27 mouse cellular contexts compared by ENCODE assay signal in genomic region chr12:81883255-81884106, GRCm38 (mm10). TPM values are rescaled to one million over a fixed set of nuclear protein-coding genes. Genes with fewer than 3 reads are reported as not detected.
DNase-seq lines count a peak whose midpoint lies in the region; ATAC-seq and TF ChIP-seq lines count a peak whose summit lies in the region.
"Had no signal": no experiment of that assay in that cellular context is flagged by ENCODE, and none has a peak within 500 bp of the region (broad histone marks: within the 10 kb centered on the region; RNA-seq: fewer than 3 reads in every experiment).

No protein-coding gene starts in this region.

- peaks cover 26% of the 10 kb centered on the region; the same call in 1 of the 2 replicates for H3K79me2 ChIP-seq in liver, adult 2 months (ENCODE audit: control insufficient read depth, insufficient read depth, low read length)

- no peak for ATAC-seq in liver, embryonic 12.5 days
- peak; percentile 64 for ATAC-seq in intestine, embryonic 15.5 days
- ATAC-seq in stomach, embryonic 15.5 days (ENCODE audit: insufficient read depth, low FRiP score, low read depth), result no peak
- ATAC-seq: forebrain, embryonic 13.5 days; midbrain, embryonic 13.5 days had no signal

- no peaks in the 10 kb centered on the region for H3K9me3 ChIP-seq in liver, embryonic 12.5 days (replicated peaks)
- no peaks in the 10 kb centered on the region for H3K9me3 ChIP-seq in intestine, embryonic 15.5 days
- H3K9me3 ChIP-seq in stomach, embryonic 15.5 days, result no peaks in the 10 kb centered on the region
- H3K9me3 ChIP-seq: forebrain, embryonic 13.5 days; heart, embryonic 12.5 days; kidney, embryonic 15.5 days; limb, embryonic 12.5 days; liver, embryonic 13.5 days; midbrain, embryonic 13.5 days; neural tube, embryonic 13.5 days had no signal

- no peaks in the 10 kb centered on the region for H3K36me3 ChIP-seq in liver, adult 2 months (ENCODE audit: control insufficient read depth, insufficient read depth, low read length)
- no peaks in the 10 kb centered on the region for H3K36me3 ChIP-seq in liver, embryonic 12.5 days
- no peaks in the 10 kb centered on the region for H3K36me3 ChIP-seq in intestine, embryonic 15.5 days
- no peaks in the 10 kb centered on the region for H3K36me3 ChIP-seq in stomach, embryonic 15.5 days
- H3K36me3 ChIP-seq: heart, embryonic 12.5 days; limb, embryonic 12.5 days; liver, embryonic 13.5 days; midbrain, embryonic 13.5 days; neural tube, embryonic 13.5 days had no signal

- WGBS in liver, adult 2 months, result 42% methylated on average over 11 of the region's 11 CpGs
- WGBS in liver, embryonic 12.5 days (ENCODE audit: insufficient replicate concordance), result 64% methylated on average over 11 of the region's 11 CpGs
- WGBS in intestine, embryonic 15.5 days, result 54% methylated on average over 11 of the region's 11 CpGs
- 60% methylated on average over 11 of the region's 11 CpGs for WGBS in stomach, embryonic 15.5 days

- TF ChIP-seq POLR2A in liver, adult 2 months (IDR thresholded peaks at IDR 0.05; ENCODE audit: extremely low read depth, insufficient read depth, low read length), result no peak

- TF ChIP-seq CTCF in gastrocnemius, adult 2 months (IDR thresholded peaks at IDR 0.05), result no peak
- no peak for TF ChIP-seq CTCF in liver, adult 2 months (IDR thresholded peaks at IDR 0.05; ENCODE audit: low read depth, low read length)

- intact Hi-C loops in gastrocnemius, adult 2 months (cut with DNase I), result no loop called here

- peaks cover 11% of the 10 kb centered on the region; the same call in 1 of the 2 replicates for H3K4me1 ChIP-seq in liver, adult 2 months (ENCODE audit: control insufficient read depth, insufficient read depth, low read length)
- H3K4me1 ChIP-seq in liver, embryonic 12.5 days, result 0 out of 2 replicates have a peak, but pooled peaks cover 9% of the 10 kb centered on the region
- peaks cover 19% of the 10 kb centered on the region for H3K4me1 ChIP-seq in intestine, embryonic 15.5 days (replicated peaks)
- H3K4me1 ChIP-seq in stomach, embryonic 15.5 days, result no peaks in the 10 kb centered on the region

- H3K4me2 ChIP-seq in liver, embryonic 12.5 days, result no peak overlapping the region
- peak overlapping the region; percentile 35 for H3K4me2 ChIP-seq in intestine, embryonic 15.5 days (replicated peaks)
- H3K4me2 ChIP-seq in stomach, embryonic 15.5 days, result no peak overlapping the region
- H3K4me2 ChIP-seq: forebrain, embryonic 13.5 days; heart, embryonic 12.5 days; hindbrain, embryonic 14.5 days; kidney, embryonic 15.5 days; limb, embryonic 12.5 days; liver, embryonic 13.5 days; midbrain, embryonic 13.5 days; neural tube, embryonic 13.5 days had no signal

- no peak overlapping the region for H3K9ac ChIP-seq in liver, adult 2 months (ENCODE audit: low read depth, low read length)
- H3K9ac ChIP-seq in liver, embryonic 12.5 days, result no peak overlapping the region
- no peak overlapping the region for H3K9ac ChIP-seq in intestine, embryonic 15.5 days
- H3K9ac ChIP-seq in stomach, embryonic 15.5 days, result no peak overlapping the region
- H3K9ac ChIP-seq: forebrain, embryonic 13.5 days; heart, embryonic 12.5 days; hindbrain, embryonic 14.5 days; kidney, embryonic 15.5 days; limb, embryonic 12.5 days; liver, embryonic 13.5 days; midbrain, embryonic 13.5 days; neural tube, embryonic 13.5 days had no signal

- H3K27ac ChIP-seq in gastrocnemius, adult 2 months, result peak overlapping the region; percentile 5; the same call in 1 of the 2 replicates
- H3K27ac ChIP-seq in liver, adult 2 months (replicated peaks; ENCODE audit: insufficient read depth, low read depth, low read length), result peak overlapping the region; percentile 1
- H3K27ac ChIP-seq in liver, embryonic 12.5 days, result no peak overlapping the region
- peak overlapping the region; percentile 76 for H3K27ac ChIP-seq in intestine, embryonic 15.5 days
- peak overlapping the region; percentile 26; the same call in 1 of the 2 replicates for H3K27ac ChIP-seq in stomach, embryonic 15.5 days
- H3K27ac ChIP-seq: forebrain, embryonic 13.5 days; heart, adult 2 months; hindbrain, embryonic 14.5 days; kidney, embryonic 15.5 days; limb, embryonic 12.5 days; liver, embryonic 13.5 days; macrophage; midbrain, embryonic 13.5 days; neural tube, embryonic 13.5 days had no signal

- no peak overlapping the region for H3K4me3 ChIP-seq in gastrocnemius, adult 2 months
- H3K4me3 ChIP-seq in liver, adult 2 months (ENCODE audit: insufficient read depth, low read depth, low read length), result no peak overlapping the region
- H3K4me3 ChIP-seq in liver, embryonic 12.5 days, result no peak overlapping the region
- H3K4me3 ChIP-seq in intestine, embryonic 15.5 days (replicated peaks), result no peak overlapping the region
- no peak overlapping the region for H3K4me3 ChIP-seq in stomach, embryonic 15.5 days (replicated peaks)
- H3K4me3 ChIP-seq: forebrain, embryonic 13.5 days; heart, adult 2 months; heart, embryonic 12.5 days; kidney, embryonic 15.5 days; limb, embryonic 12.5 days; liver, embryonic 13.5 days; midbrain, embryonic 13.5 days; neural tube, embryonic 13.5 days had no signal

- H3K27me3 ChIP-seq in liver, adult 2 months (ENCODE audit: control insufficient read depth, insufficient read depth, low read length), result no peaks in the 10 kb centered on the region
- H3K27me3 ChIP-seq in liver, embryonic 12.5 days (replicated peaks), result no peaks in the 10 kb centered on the region
- H3K27me3 ChIP-seq in intestine, embryonic 15.5 days (replicated peaks), result no peaks in the 10 kb centered on the region
- H3K27me3 ChIP-seq in stomach, embryonic 15.5 days (replicated peaks), result no peaks in the 10 kb centered on the region
- H3K27me3 ChIP-seq: forebrain, embryonic 13.5 days; heart, embryonic 12.5 days; kidney, embryonic 15.5 days; limb, embryonic 12.5 days; liver, embryonic 13.5 days; midbrain, embryonic 13.5 days; neural tube, embryonic 13.5 days had no signal

- DNase-seq in gastrocnemius, adult 2 months, result no peak
- no peak for DNase-seq in gastrocnemius, postnatal 10 days
- DNase-seq in liver, adult 2 months (ENCODE audit: extremely low read depth, low read depth, low spot score), result no peak
- no peak for DNase-seq in ovary, postnatal 36 days (ENCODE audit: low spot score)
- DNase-seq in adrenal gland, adult 2 months, result no peak
- DNase-seq: adrenal gland, postnatal 36 days; cerebellum, adult 18-20 months; cerebellum, postnatal 10 days; gastrocnemius, postnatal 36 days; heart, adult 2 months; layer of hippocampus, adult 9-11 months; liver, embryonic 13.5 days; lung, adult 2 months; lung, postnatal 10 days; right cerebral cortex, postnatal 14 days; thymus, postnatal 14 days had no signal

RNA-seq across cellular contexts. Expression of gene Pcnx, which starts 23.7 kb away (rescaled TPM):
- total RNA-seq in gastrocnemius, adult 2 months (2021), result 10 to 100 TPM; 50.3 to 51.3 TPM
- 10 to 100 TPM; 48.3 to 49.1 TPM for total RNA-seq in gastrocnemius, postnatal 10 days (2021)
- total RNA-seq in liver, adult 2 months (2014; rRNA removed), result 14.5 and 20.7 TPM in 2 replicates
- polyA plus RNA-seq in liver, adult 2 months (2012; rRNA removed), result 9.5 and 10.6 TPM in 2 replicates
- polyA plus RNA-seq in liver, embryonic 12.5 days (2016; fragmentation: Nextera tagmentation; extraction: Ambion mirVana), result 2.7 TPM in 2 replicates
- 6.8 and 11.6 TPM in 2 replicates for polyA plus RNA-seq in intestine, embryonic 15.5 days (2015; fragmentation: Nextera tagmentation; extraction: Ambion mirVana)
- 8.2 and 9.4 TPM in 2 replicates for polyA plus RNA-seq in stomach, embryonic 15.5 days (2015; fragmentation: Nextera tagmentation; extraction: Ambion mirVana)
- 10 to 100 TPM; 48.7 to 56.5 TPM for total RNA-seq in adrenal gland, adult 2 months (2021)
- 20.5 and 23.4 TPM in 2 replicates for polyA plus RNA-seq in adrenal gland, adult 2 months (2012; rRNA removed)
